Mouse (Mus musculus): ENCODE data around the gene 2310034G01Rik. TPM values are rescaled to one million over a fixed set of nuclear protein-coding genes. Genes with fewer than 3 reads are reported as not detected.

2310034G01Rik gene
- total and polyA plus RNA-seq, 3 experiments = 0.50 to 0.95 TPM; not detected in 1

DNA sequence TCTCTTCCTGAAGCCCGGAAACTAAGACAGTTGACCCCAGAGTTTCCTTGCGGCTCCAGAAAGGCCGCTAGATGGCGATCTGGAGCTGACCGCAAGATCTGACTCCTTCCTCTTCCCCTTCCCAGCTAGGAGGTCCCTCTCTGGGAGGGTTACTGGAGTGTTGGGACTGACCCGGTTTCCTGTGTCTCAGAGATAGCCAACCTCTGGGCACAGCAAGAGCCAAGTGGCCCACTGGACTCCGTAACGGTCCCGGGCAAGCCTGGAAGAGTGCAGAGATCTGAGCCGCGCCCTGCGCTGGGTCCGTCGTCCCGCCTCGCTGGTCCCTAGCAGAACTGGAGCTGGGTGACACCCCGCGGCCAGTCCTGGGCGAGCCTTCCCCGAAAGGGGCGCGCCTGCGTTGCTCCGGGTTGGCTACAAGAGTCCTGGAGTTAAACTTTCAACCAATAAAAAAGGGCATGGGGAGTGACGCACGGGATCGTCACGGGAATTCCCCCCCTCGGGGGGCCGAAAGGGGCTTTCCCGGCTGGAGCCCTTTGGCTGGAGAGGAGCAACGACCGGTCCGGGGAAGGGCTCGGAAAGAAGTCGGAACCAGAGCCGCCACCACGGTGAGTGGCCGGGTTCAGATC is 45.8 kb downstream of the 2310034G01Rik start, which contains the start of gene Nfkb2 (continued):
- no peak for TF ChIP-seq GATA1 (IDR thresholded peaks at IDR 0.05; ENCODE audit: low read depth, low read length)
- no peak for TF ChIP-seq E2F4 (IDR thresholded peaks at IDR 0.05; ENCODE audit: borderline replicate concordance, low read depth, low read length)
- TF ChIP-seq TCF12 (IDR thresholded peaks at IDR 0.05; ENCODE audit: low read depth, low read length) = no peak

DNA sequence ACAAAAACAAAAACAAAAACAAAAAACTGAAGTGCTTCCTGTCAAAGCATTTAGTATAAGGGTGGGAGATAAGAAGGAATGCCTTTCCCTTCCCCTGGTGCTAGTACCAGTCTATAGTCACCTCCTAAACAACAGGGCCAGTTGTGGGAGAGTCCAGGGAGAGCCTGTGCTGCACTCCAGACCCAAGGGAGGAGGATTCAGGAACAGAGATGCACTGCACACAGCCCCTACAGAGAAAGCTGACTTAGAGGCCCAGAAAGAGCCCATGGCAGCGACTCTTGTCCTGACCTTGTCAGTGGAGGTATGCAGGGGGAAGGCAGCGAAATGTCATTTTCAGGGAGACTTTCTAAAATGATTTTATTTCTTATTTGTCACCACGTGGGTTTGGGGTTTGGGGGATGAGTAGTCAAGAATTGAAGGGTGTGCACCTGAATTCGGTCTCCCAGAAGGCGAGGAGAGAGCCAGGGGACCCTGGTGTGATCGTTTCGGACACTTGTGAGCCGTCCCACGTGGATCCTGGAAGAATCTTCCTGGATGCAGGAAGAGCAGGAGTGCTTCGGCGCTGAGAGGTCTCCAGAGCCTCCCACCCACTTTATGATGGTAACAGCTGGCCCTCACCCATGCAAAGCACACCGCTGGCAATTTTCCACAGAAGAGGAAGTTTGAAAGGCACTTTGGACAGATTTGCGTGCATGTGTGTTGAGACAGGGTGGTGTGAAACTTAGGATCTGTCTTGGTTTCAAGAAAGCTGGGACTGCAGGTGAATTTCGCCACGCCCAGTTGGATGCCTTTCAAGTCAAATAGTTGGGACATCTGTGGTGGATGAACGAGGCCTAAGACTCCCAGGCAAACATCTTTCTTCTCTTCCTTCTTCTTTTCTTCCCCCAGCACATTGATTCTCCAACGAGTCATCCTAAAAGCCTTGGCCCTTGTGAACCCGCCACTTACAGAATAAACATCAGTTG is 46.6 kb downstream of the 2310034G01Rik start:
- Histone ChIP-seq H3K4me1 (ENCODE audit: control insufficient read depth in 1 of 2, insufficient read depth in 2 of 2, low read length in 2 of 2) (peaks cover 6 to 20% of the 10 kb centered on the region in 2 experiments), H3K27me3 (ENCODE audit: control insufficient read depth in 1 of 2, insufficient read depth in 2 of 2, low read length in 2 of 2) (no peaks in the 10 kb centered on the region), H3K27ac (ENCODE audit: control insufficient read depth, low read depth, low read length) (no peak overlapping the region; the same call in 1 of the 2 replicates), H3K9ac (ENCODE audit: control insufficient read depth, low read depth, low read length, poor library complexity, severe bottlenecking) (peak overlapping the region; percentile 41), H3K9me3 (replicated peaks; ENCODE audit: insufficient read depth, low read length) (no peaks in the 10 kb centered on the region), H3K79me2 (ENCODE audit: control insufficient read depth, insufficient read depth, low read length, poor library complexity) (peaks cover 3% of the 10 kb centered on the region; the same call in 1 of the 2 replicates), H3K36me3 (ENCODE audit: control insufficient read depth in 1 of 2, insufficient read depth in 2 of 2, low read length in 2 of 2) (peaks cover 0 to 14% of the 10 kb centered on the region in 2 experiments; a peak in 2 of 4 replicates), H3K4me3 (ENCODE audit: control insufficient read depth in 1 of 2, insufficient read depth in 1 of 2, low read depth in 2 of 2, low read length in 2 of 2) (peak overlapping the region; percentile 77 to 82)
- TF ChIP-seq CHD1 (IDR thresholded peaks at IDR 0.05; ENCODE audit: low read depth, low read length) (0 out of 2 replicates have a peak, but pooled peaks have one; percentile 24), UBTF (IDR thresholded peaks at IDR 0.05; ENCODE audit: borderline replicate concordance, insufficient read depth, low read depth, low read length) (no peak), SIN3A (IDR thresholded peaks at IDR 0.05; ENCODE audit: low read length) (no peak), POLR2AphosphoS2 (IDR thresholded peaks at IDR 0.05; ENCODE audit: low read length) (no peak), MAX (IDR thresholded peaks at IDR 0.05; ENCODE audit: low read length) (peak; percentile 58), MYB (IDR thresholded peaks at IDR 0.05; ENCODE audit: low read depth, low read length) (0 out of 2 replicates have a peak, but pooled peaks have one; percentile 23), ZC3H11A (IDR thresholded peaks at IDR 0.05; ENCODE audit: low read depth, low read length) (no peak), CHD2 (IDR thresholded peaks at IDR 0.05; ENCODE audit: low read length) (no peak), GATA1 (IDR thresholded peaks at IDR 0.05; ENCODE audit: low read depth, low read length) (no peak), KAT2A (conservative IDR thresholded peaks at IDR 0.05; ENCODE audit: low read depth, low read length) (0 out of 2 replicates have a peak, but pooled peaks have one; percentile 24), ELF1 (IDR thresholded peaks at IDR 0.05; ENCODE audit: low read depth, low read length) (no peak), MYC (IDR thresholded peaks at IDR 0.05; ENCODE audit: low read depth, low read length) (peak; percentile 35; the same call in 1 of the 2 replicates)
- DNase-seq (ENCODE audit: low read depth, low spot score) = no peak

DNA sequence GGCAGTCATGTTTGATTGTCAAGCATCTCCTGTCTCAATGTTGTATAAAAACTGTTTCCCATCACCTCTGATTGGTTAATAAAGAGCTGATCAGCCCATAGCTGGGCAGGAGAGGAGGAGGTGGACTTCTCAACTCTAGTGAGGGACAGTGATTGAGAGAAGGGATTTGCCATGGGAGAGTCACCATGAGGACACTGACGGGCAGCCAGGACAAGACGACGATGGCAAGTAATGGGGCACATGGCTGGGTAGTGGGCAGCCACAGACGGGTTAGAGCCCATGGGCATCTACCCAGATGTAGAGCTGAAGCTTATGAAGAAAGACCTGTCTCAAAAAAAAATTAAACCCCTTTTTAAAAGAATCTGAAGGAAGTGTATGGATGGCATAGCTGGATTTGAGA is 47.6 kb downstream of the 2310034G01Rik start:
- DNase-seq (ENCODE audit: low read depth, low spot score) = no peak
- H3K79me2 ChIP-seq (ENCODE audit: control insufficient read depth, insufficient read depth, low read length, poor library complexity) = peaks cover 3% of the 10 kb centered on the region; the same call in 1 of the 2 replicates
- H3K36me3 ChIP-seq (ENCODE audit: control insufficient read depth in 1 of 2, insufficient read depth in 2 of 2, low read length in 2 of 2) = peaks cover 0 to 14% of the 10 kb centered on the region in 2 experiments; a peak in 2 of 4 replicates
- H3K9me3 ChIP-seq (replicated peaks; ENCODE audit: insufficient read depth, low read length) = no peaks in the 10 kb centered on the region
- H3K27ac ChIP-seq (ENCODE audit: control insufficient read depth, low read depth, low read length) = no peak overlapping the region
- no peak overlapping the region for H3K4me3 ChIP-seq (ENCODE audit: control insufficient read depth in 1 of 2, insufficient read depth in 1 of 2, low read depth in 2 of 2, low read length in 2 of 2)
- H3K9ac ChIP-seq (ENCODE audit: control insufficient read depth, low read depth, low read length, poor library complexity, severe bottlenecking) = no peak overlapping the region
- no peaks in the 10 kb centered on the region for H3K27me3 ChIP-seq (ENCODE audit: control insufficient read depth in 1 of 2, insufficient read depth in 2 of 2, low read length in 2 of 2)
- peaks cover 6 to 20% of the 10 kb centered on the region in 2 experiments for H3K4me1 ChIP-seq (ENCODE audit: control insufficient read depth in 1 of 2, insufficient read depth in 2 of 2, low read length in 2 of 2)
- TF ChIP-seq MEF2A (IDR thresholded peaks at IDR 0.05; ENCODE audit: extremely low read depth, insufficient replicate concordance, low read depth, low read length, poor library complexity, severe bottlenecking) = no peak
- no peak for TF ChIP-seq ZMIZ1 (IDR thresholded peaks at IDR 0.05; ENCODE audit: low read depth, low read length)
- no peak for TF ChIP-seq NRF1 (IDR thresholded peaks at IDR 0.05; ENCODE audit: insufficient read depth, low read depth, low read length, poor library complexity, severe bottlenecking)
- TF ChIP-seq MAZ (IDR thresholded peaks at IDR 0.05; ENCODE audit: low read depth, low read length) = no peak
- TF ChIP-seq TBP (IDR thresholded peaks at IDR 0.05; ENCODE audit: low read depth, low read length) = no peak
- no peak for TF ChIP-seq ELF1 (IDR thresholded peaks at IDR 0.05; ENCODE audit: low read depth, low read length)
- no peak for TF ChIP-seq CTCF (IDR thresholded peaks at IDR 0.05 in 2 of 3, conservative IDR thresholded peaks at IDR 0.05 in 1 of 3; ENCODE audit: control insufficient read depth in 1 of 3, insufficient read depth in 1 of 3, low read depth in 2 of 3, low read length in 3 of 3, poor library complexity in 1 of 3, severe bottlenecking in 1 of 3)
- no peak for TF ChIP-seq USF1 (IDR thresholded peaks at IDR 0.05; ENCODE audit: low read depth, low read length)
- no peak for TF ChIP-seq E2F4 (IDR thresholded peaks at IDR 0.05; ENCODE audit: borderline replicate concordance, low read depth, low read length)
- TF ChIP-seq POLR2A (IDR thresholded peaks at IDR 0.05; ENCODE audit: control insufficient read depth in 1 of 2, insufficient read depth in 1 of 2, low read depth in 1 of 2, low read length in 2 of 2, poor library complexity in 1 of 2) = no peak
- no peak for TF ChIP-seq SIN3A (IDR thresholded peaks at IDR 0.05; ENCODE audit: low read length)
- TF ChIP-seq POLR2AphosphoS2 (IDR thresholded peaks at IDR 0.05; ENCODE audit: low read length) = no peak; the same call in 1 of the 2 replicates
- TF ChIP-seq USF2 (IDR thresholded peaks at IDR 0.05; ENCODE audit: borderline replicate concordance in 1 of 2, insufficient read depth in 1 of 2, low read depth in 1 of 2, low read length in 2 of 2) = no peak
- no peak; the same call in 1 of the 2 replicates for TF ChIP-seq NELFE (IDR thresholded peaks at IDR 0.05; ENCODE audit: low read depth, low read length)
- no peak for TF ChIP-seq UBTF (IDR thresholded peaks at IDR 0.05; ENCODE audit: borderline replicate concordance, insufficient read depth, low read depth, low read length)

All from MEL (cell line).